Mouse (Mus musculus): Measurements from ENCODE around the gene Bsn. TPM values are rescaled to one million over a fixed set of nuclear protein-coding genes. Genes with fewer than 3 reads are reported as not detected.

Gene Bsn
- polyA plus RNA-seq, 1 experiment from 2014 or later: 1.1 TPM

- Histone ChIP-seq H3K4me3 (no peak overlapping the region), H3K36me3 (peaks cover 73% of the 10 kb centered on the region)
- 92% methylated on average over 7 of the region's 7 CpGs for WGBS
Observed at GRCm38 (mm10) chr9:108090611-108091120, 99.5 kb downstream of the Bsn start.

GRCm38 (mm10) chr9:108085261-108085660 is 104.9 kb downstream of the Bsn start:
- 98% methylated on average over 4 of the region's 4 CpGs for WGBS
- DNase-seq (ENCODE audit: low spot score): no peak
- no peaks in the 10 kb centered on the region for H3K9me3 ChIP-seq (replicated peaks)
- peaks cover 48% of the 10 kb centered on the region for H3K27me3 ChIP-seq (ENCODE audit: low read depth, poor library complexity, severe bottlenecking)
- H3K4me1 ChIP-seq: peaks cover 19% of the 10 kb centered on the region
- no peak overlapping the region for H3K27ac ChIP-seq (replicated peaks)
- H3K4me3 ChIP-seq: no peak overlapping the region
- H3K36me3 ChIP-seq: peaks cover 65% of the 10 kb centered on the region

More at GRCm38 (mm10) chr9:108090611-108091120, 99.5 kb downstream of the Bsn start:
- Histone ChIP-seq H3K4me1 (peaks cover 32% of the 10 kb centered on the region), H3K27me3 (ENCODE audit: low read depth, poor library complexity, severe bottlenecking) (no peaks in the 10 kb centered on the region), H3K9me3 (replicated peaks) (no peaks in the 10 kb centered on the region), H3K27ac (replicated peaks) (no peak overlapping the region)
- no peak for DNase-seq (ENCODE audit: low spot score)

GRCm38 (mm10) chr9:108083561-108083960 is 106.6 kb downstream of the Bsn start:
- H3K4me1 ChIP-seq: peaks cover 29% of the 10 kb centered on the region
- H3K36me3 ChIP-seq: peaks cover 48% of the 10 kb centered on the region
- no peak overlapping the region for H3K27ac ChIP-seq (replicated peaks)
- WGBS: 88% methylated on average over 6 of the region's 6 CpGs
- no peak overlapping the region for H3K4me3 ChIP-seq
- H3K9me3 ChIP-seq (replicated peaks): no peaks in the 10 kb centered on the region
- no peak for DNase-seq (ENCODE audit: low spot score)
- peaks cover 53% of the 10 kb centered on the region for H3K27me3 ChIP-seq (ENCODE audit: low read depth, poor library complexity, severe bottlenecking)

- peak within 1 kb of the TSS; percentile 21 for H3K4me3 ChIP-seq
- peaks cover 43% of the 10 kb centered on the region for H3K36me3 ChIP-seq
- no peaks in the 10 kb centered on the region for H3K9me3 ChIP-seq (replicated peaks)
- 36% methylated on average over 12 of the region's 12 CpGs for WGBS
- no peak for DNase-seq (ENCODE audit: low spot score)
- H3K4me1 ChIP-seq: peaks cover 35% of the 10 kb centered on the region
- peaks cover 53% of the 10 kb centered on the region for H3K27me3 ChIP-seq (ENCODE audit: low read depth, poor library complexity, severe bottlenecking)
- H3K27ac ChIP-seq (replicated peaks): no peak within 1 kb of the TSS
Observed at GRCm38 (mm10) chr9:108082988-108083431, 107.2 kb downstream of the Bsn start, which contains the start of gene Rnf123. Rnf123 (minus strand) TSS chr9:108083346.

- peak overlapping the region; percentile 21 for H3K4me3 ChIP-seq
- 6% methylated on average over 19 of the region's 19 CpGs for WGBS
- H3K27me3 ChIP-seq (ENCODE audit: low read depth, poor library complexity, severe bottlenecking): peaks cover 53% of the 10 kb centered on the region
Observed at GRCm38 (mm10) chr9:108082549-108082948, 107.6 kb downstream of the Bsn start.

GRCm38 (mm10) chr9:108080168-108080567 is 110.0 kb downstream of the Bsn start, which contains the start of gene Mst1:
Mst1 (plus strand) TSS chr9:108080436.
- Histone ChIP-seq H3K36me3 (peaks cover 14% of the 10 kb centered on the region), H3K4me3 (peak within 1 kb of the TSS; percentile 77), H3K4me1 (peaks cover 42% of the 10 kb centered on the region), H3K27me3 (ENCODE audit: low read depth, poor library complexity, severe bottlenecking) (peaks cover 53% of the 10 kb centered on the region), H3K9me3 (replicated peaks) (no peaks in the 10 kb centered on the region), H3K27ac (replicated peaks) (peak within 1 kb of the TSS; percentile 91)
- WGBS: 82% methylated on average over 5 of the region's 5 CpGs
- DNase-seq (ENCODE audit: low spot score): no peak

More at GRCm38 (mm10) chr9:108082549-108082948, 107.6 kb downstream of the Bsn start:
- peaks cover 40% of the 10 kb centered on the region for H3K4me1 ChIP-seq
- H3K27ac ChIP-seq (replicated peaks): no peak overlapping the region
- H3K9me3 ChIP-seq (replicated peaks): no peaks in the 10 kb centered on the region
- H3K36me3 ChIP-seq: peaks cover 38% of the 10 kb centered on the region
- DNase-seq (ENCODE audit: low spot score): no peak

- H3K27me3 ChIP-seq (ENCODE audit: low read depth, poor library complexity, severe bottlenecking): no peaks in the 10 kb centered on the region
- no peak for DNase-seq (ENCODE audit: low spot score)
- H3K9me3 ChIP-seq (replicated peaks): no peaks in the 10 kb centered on the region
- WGBS: 69% methylated on average over 7 of the region's 7 CpGs
- peaks cover 30% of the 10 kb centered on the region for H3K4me1 ChIP-seq
- H3K27ac ChIP-seq (replicated peaks): peak overlapping the region; percentile 52
- H3K4me3 ChIP-seq: no peak overlapping the region
- peaks cover 32% of the 10 kb centered on the region for H3K36me3 ChIP-seq
Observed at GRCm38 (mm10) chr9:108073141-108073930, 116.8 kb downstream of the Bsn start.

GRCm38 (mm10) chr9:108072481-108072924 is 117.7 kb downstream of the Bsn start:
- Histone ChIP-seq H3K4me3 (no peak overlapping the region), H3K27me3 (ENCODE audit: low read depth, poor library complexity, severe bottlenecking) (no peaks in the 10 kb centered on the region), H3K36me3 (peaks cover 32% of the 10 kb centered on the region), H3K27ac (replicated peaks) (peak overlapping the region; percentile 59), H3K9me3 (replicated peaks) (no peaks in the 10 kb centered on the region), H3K4me1 (peaks cover 21% of the 10 kb centered on the region)
- 61% methylated on average over 9 of the region's 9 CpGs for WGBS
- DNase-seq (ENCODE audit: low spot score): no peak

- peaks cover 36% of the 10 kb centered on the region for H3K36me3 ChIP-seq
- no peaks in the 10 kb centered on the region for H3K27me3 ChIP-seq (ENCODE audit: low read depth, poor library complexity, severe bottlenecking)
Observed at GRCm38 (mm10) chr9:108071801-108072200, 118.4 kb downstream of the Bsn start.

GRCm38 (mm10) chr9:108069529-108069928 is 120.7 kb downstream of the Bsn start:
- Histone ChIP-seq H3K27ac (replicated peaks) (no peak overlapping the region), H3K4me1 (peaks cover 19% of the 10 kb centered on the region), H3K4me3 (no peak overlapping the region), H3K36me3 (peaks cover 54% of the 10 kb centered on the region), H3K9me3 (replicated peaks) (no peaks in the 10 kb centered on the region), H3K27me3 (ENCODE audit: low read depth, poor library complexity, severe bottlenecking) (no peaks in the 10 kb centered on the region)
- DNase-seq (ENCODE audit: low spot score): no peak
- WGBS: 94% methylated on average over 7 of the region's 7 CpGs

More at GRCm38 (mm10) chr9:108071801-108072200, 118.4 kb downstream of the Bsn start:
- no peaks in the 10 kb centered on the region for H3K9me3 ChIP-seq (replicated peaks)
- no peak overlapping the region for H3K27ac ChIP-seq (replicated peaks)
- H3K4me1 ChIP-seq: peaks cover 19% of the 10 kb centered on the region
- DNase-seq (ENCODE audit: low spot score): no peak
- 88% methylated on average over 4 of the region's 4 CpGs for WGBS
- H3K4me3 ChIP-seq: no peak overlapping the region

- WGBS: 89% methylated on average over 9 of the region's 9 CpGs
- Histone ChIP-seq H3K27me3 (ENCODE audit: low read depth, poor library complexity, severe bottlenecking) (no peaks in the 10 kb centered on the region), H3K9me3 (replicated peaks) (no peaks in the 10 kb centered on the region), H3K4me1 (peaks cover 19% of the 10 kb centered on the region), H3K4me3 (no peak overlapping the region), H3K36me3 (peaks cover 59% of the 10 kb centered on the region), H3K27ac (replicated peaks) (no peak overlapping the region)
- DNase-seq (ENCODE audit: low spot score): no peak
Observed at GRCm38 (mm10) chr9:108069007-108069406, 121.2 kb downstream of the Bsn start.

GRCm38 (mm10) chr9:108067900-108068299 is 122.3 kb downstream of the Bsn start:
- Histone ChIP-seq H3K4me3 (no peak overlapping the region), H3K36me3 (peaks cover 66% of the 10 kb centered on the region), H3K27me3 (ENCODE audit: low read depth, poor library complexity, severe bottlenecking) (no peaks in the 10 kb centered on the region), H3K4me1 (peaks cover 8% of the 10 kb centered on the region), H3K27ac (replicated peaks) (no peak overlapping the region), H3K9me3 (replicated peaks) (no peaks in the 10 kb centered on the region)
- WGBS: 26% methylated on average over 8 of the region's 8 CpGs
- DNase-seq (ENCODE audit: low spot score): peak; percentile 88

GRCm38 (mm10) chr9:108067199-108067598 is 123.0 kb downstream of the Bsn start:
- Histone ChIP-seq H3K27me3 (ENCODE audit: low read depth, poor library complexity, severe bottlenecking) (no peaks in the 10 kb centered on the region), H3K4me3 (no peak overlapping the region), H3K27ac (replicated peaks) (no peak overlapping the region), H3K4me1 (peaks cover 1% of the 10 kb centered on the region), H3K9me3 (replicated peaks) (no peaks in the 10 kb centered on the region), H3K36me3 (peaks cover 73% of the 10 kb centered on the region)
- DNase-seq (ENCODE audit: low spot score): no peak
- WGBS: 89% methylated on average over 7 of the region's 7 CpGs

Data from midbrain, embryonic 10.5 days (tissue).